Mouse (Mus musculus) limb, embryonic 15.5 days (tissue): ENCODE data around the gene Pigh. TPM values are rescaled to one million over a fixed set of nuclear protein-coding genes. Genes with fewer than 3 reads are reported as not detected.

ENCODE experiments used
- ATAC-seq: fragments of 200-750 bp; cut with Nextera tagmentation; 2 replicates; pipeline ENCODE4 v1.8.0; 2017; ENCODE audit warnings: low read depth, moderate TSS enrichment; ENCODE audit not compliant: insufficient number of reproducible peaks, low FRiP score, low TSS enrichment
- H3K27ac ChIP-seq: fragments of 300-500 bp; sonication (generic); 2 replicates; pipeline ENCODE4 v1.5.1; 2015; ENCODE audit warnings: moderate library complexity, mild to moderate bottlenecking, inconsistent platforms
- H3K27me3 ChIP-seq: fragments of 300-500 bp; sonication (generic); 2 replicates; pipeline ENCODE4 v1.6.1; 2015; ENCODE audit warnings: inconsistent platforms
- H3K36me3 ChIP-seq: fragments of 300-500 bp; sonication (generic); 2 replicates; pipeline ENCODE4 v1.6.1; 2015; ENCODE audit warnings: inconsistent platforms
- H3K4me1 ChIP-seq: fragments of 300-500 bp; sonication (generic); 2 replicates; pipeline ENCODE4 v1.6.1; 2015; ENCODE audit warnings: inconsistent platforms
- H3K4me2 ChIP-seq: fragments of 300-500 bp; sonication (generic); 2 replicates; pipeline ENCODE4 v1.6.1; 2015; ENCODE audit warnings: mild to moderate bottlenecking, inconsistent platforms
- H3K4me3 ChIP-seq: fragments of 300-500 bp; sonication (generic); 2 replicates; pipeline ENCODE4 v1.5.1; 2015; ENCODE audit warnings: mild to moderate bottlenecking, inconsistent platforms
- H3K9ac ChIP-seq: fragments of 300-500 bp; sonication (generic); 2 replicates; pipeline ENCODE4 v1.6.1; 2015; ENCODE audit warnings: inconsistent platforms
- H3K9me3 ChIP-seq: fragments of 300-500 bp; sonication (generic); 2 replicates; pipeline ENCODE4 v1.6.1; 2016; ENCODE audit warnings: inconsistent platforms
- WGBS: fragments of 180-500 bp; shearing (Covaris S2); methylation state at CpG from one replicate; pipeline ENCODE4 v1.1.7; 2015; 5-methylcytosine and 5-hydroxymethylcytosine counted together
- polyA plus RNA-seq: library from polyadenylated mRNA; unstranded; fragments of >200 nt; fragmentation: Nextera tagmentation; extraction: Ambion mirVana; gene quantifications from 2 replicates; pipeline ENCODE4 v1.2.1, GENCODE M21; 2015

Gene Pigh
- polyA plus RNA-seq, 1 experiment from 2014 or later = 36.1 TPM

- Histone ChIP-seq H3K27me3 (no peaks in the 10 kb centered on the region), H3K9me3 (no peaks in the 10 kb centered on the region), H3K4me1 (no peaks in the 10 kb centered on the region), H3K9ac (no peak overlapping the region), H3K4me2 (no peak overlapping the region), H3K36me3 (peaks cover 25% of the 10 kb centered on the region; the same call in 1 of the 2 replicates), H3K4me3 (no peak overlapping the region), H3K27ac (no peak overlapping the region)
- WGBS = 87% methylated on average over 13 of the region's 13 CpGs
- no peak for ATAC-seq
These were observed 25.0 kb downstream of the Pigh start for GRCm38 (mm10) chr12:79064451-79064850.

- Histone ChIP-seq H3K4me1 (no peaks in the 10 kb centered on the region), H3K4me3 (no peak overlapping the region), H3K36me3 (peaks cover 20% of the 10 kb centered on the region; the same call in 1 of the 2 replicates), H3K27me3 (no peaks in the 10 kb centered on the region), H3K9ac (no peak overlapping the region), H3K9me3 (no peaks in the 10 kb centered on the region), H3K27ac (no peak overlapping the region), H3K4me2 (no peak overlapping the region)
- 77% methylated on average over 7 of the region's 7 CpGs for WGBS
- ATAC-seq = no peak; the same call in 1 of the 2 replicates
These were observed 28.4 kb downstream of the Pigh start for GRCm38 (mm10) chr12:79060766-79061652.

DNA sequence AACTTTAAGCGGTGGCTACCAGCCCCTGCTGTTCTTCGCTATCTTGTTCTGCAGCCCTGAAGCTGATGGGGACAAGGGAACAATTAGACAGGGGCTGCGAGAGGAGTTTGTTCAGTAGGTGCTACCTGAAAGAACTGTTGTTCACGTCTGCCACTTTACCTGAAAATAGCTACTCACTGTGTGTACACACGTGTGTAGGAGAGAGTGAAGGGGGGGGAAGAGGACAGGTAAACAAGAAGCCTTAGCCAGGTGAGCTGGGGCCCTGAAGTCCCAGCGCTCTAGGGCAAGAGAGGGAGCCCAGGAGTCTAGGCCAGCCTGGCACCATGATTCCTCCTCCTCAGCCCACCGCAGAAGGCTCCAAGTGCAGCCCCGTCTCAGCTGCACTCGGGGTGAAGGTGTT, 29.3 kb downstream of the Pigh start:
- H3K36me3 ChIP-seq = peaks cover 16% of the 10 kb centered on the region; the same call in 1 of the 2 replicates
- H3K4me3 ChIP-seq = no peak overlapping the region
- WGBS = 92% methylated on average over 9 of the region's 9 CpGs
- no peak overlapping the region for H3K27ac ChIP-seq
- no peaks in the 10 kb centered on the region for H3K9me3 ChIP-seq
- no peaks in the 10 kb centered on the region for H3K27me3 ChIP-seq
- no peak for ATAC-seq
- H3K4me1 ChIP-seq = no peaks in the 10 kb centered on the region
- no peak overlapping the region for H3K9ac ChIP-seq
- no peak overlapping the region for H3K4me2 ChIP-seq

GRCm38 (mm10) chr12:79059573-79059972, 29.9 kb downstream of the Pigh start:
- Histone ChIP-seq H3K4me1 (no peaks in the 10 kb centered on the region), H3K9ac (no peak overlapping the region), H3K4me3 (no peak overlapping the region), H3K36me3 (peaks cover 18% of the 10 kb centered on the region; the same call in 1 of the 2 replicates), H3K4me2 (no peak overlapping the region), H3K27ac (no peak overlapping the region), H3K27me3 (no peaks in the 10 kb centered on the region), H3K9me3 (no peaks in the 10 kb centered on the region)
- ATAC-seq = no peak
- 68% methylated on average over 6 of the region's 6 CpGs for WGBS

- H3K4me3 ChIP-seq = no peak overlapping the region
- no peaks in the 10 kb centered on the region for H3K27me3 ChIP-seq
- peaks cover 9% of the 10 kb centered on the region; the same call in 1 of the 2 replicates for H3K36me3 ChIP-seq
- H3K27ac ChIP-seq = no peak overlapping the region
- no peak overlapping the region for H3K4me2 ChIP-seq
- 91% methylated on average over 7 of the region's 7 CpGs for WGBS
- H3K4me1 ChIP-seq = no peaks in the 10 kb centered on the region
- no peak for ATAC-seq
- no peak overlapping the region for H3K9ac ChIP-seq
- no peaks in the 10 kb centered on the region for H3K9me3 ChIP-seq
These were observed 34.2 kb downstream of the Pigh start for GRCm38 (mm10) chr12:79055276-79055675.

DNA sequence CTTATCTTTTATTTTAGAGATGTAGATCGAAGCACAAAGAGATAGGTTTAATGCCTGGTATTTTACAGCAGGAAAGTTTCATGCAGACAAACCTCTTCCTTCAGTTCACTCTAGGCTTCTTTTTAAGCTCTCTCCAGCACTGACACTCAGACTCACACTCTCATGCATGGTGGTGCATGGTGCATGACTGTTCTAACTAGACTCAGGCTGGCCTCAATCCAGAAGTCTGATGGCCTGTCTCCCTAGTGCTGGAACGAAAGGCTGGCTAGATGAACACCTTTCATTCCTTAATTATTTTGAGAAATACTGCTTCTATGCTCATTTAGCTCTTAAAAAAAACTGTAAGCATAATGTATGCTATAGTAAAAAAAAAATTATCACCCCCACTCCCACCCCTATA, 37.4 kb downstream of the Pigh start:
- Histone ChIP-seq H3K27ac (no peak overlapping the region), H3K27me3 (no peaks in the 10 kb centered on the region), H3K36me3 (peaks cover 15% of the 10 kb centered on the region; the same call in 1 of the 2 replicates), H3K9me3 (no peaks in the 10 kb centered on the region), H3K9ac (no peak overlapping the region), H3K4me1 (no peaks in the 10 kb centered on the region), H3K4me3 (no peak overlapping the region), H3K4me2 (no peak overlapping the region)
- ATAC-seq = no peak
- WGBS = 78% methylated on average over 2 of the region's 2 CpGs

DNA sequence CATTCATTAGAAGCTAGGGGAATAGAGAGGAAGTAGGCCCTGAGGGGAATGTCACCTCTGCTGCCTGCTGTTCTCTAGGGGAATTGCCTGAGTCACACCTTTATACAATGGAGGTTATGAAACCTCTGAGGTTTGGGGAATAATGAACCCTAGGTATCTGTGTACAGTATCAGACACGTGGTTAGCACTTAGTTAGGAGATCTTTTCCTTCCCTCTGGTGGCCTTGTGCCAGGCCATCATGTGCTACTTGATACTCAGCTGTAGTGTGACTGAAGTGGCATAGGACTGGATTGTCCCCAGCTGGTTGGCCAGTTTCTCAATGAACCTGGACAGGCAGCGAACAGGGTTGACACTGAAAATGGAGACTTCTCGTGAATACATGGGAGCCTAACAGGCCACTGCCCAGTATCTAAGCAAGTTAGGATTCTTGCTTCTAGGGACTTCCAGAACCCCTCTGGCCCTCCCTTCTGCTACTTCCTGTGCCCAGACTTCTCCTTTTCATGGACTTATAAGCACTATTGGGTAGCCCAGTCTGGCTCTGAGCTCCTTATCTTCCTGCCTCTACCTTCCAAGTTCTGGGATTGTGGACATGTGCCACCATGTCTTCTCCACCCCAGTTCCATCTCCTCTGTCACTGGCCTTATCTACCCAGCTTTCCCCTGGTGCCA, 38.8 kb downstream of the Pigh start:
- Histone ChIP-seq H3K9ac (no peak overlapping the region), H3K27me3 (no peaks in the 10 kb centered on the region), H3K36me3 (0 out of 2 replicates have a peak, but pooled peaks cover 11% of the 10 kb centered on the region), H3K4me2 (no peak overlapping the region), H3K9me3 (no peaks in the 10 kb centered on the region), H3K4me3 (no peak overlapping the region), H3K4me1 (peaks cover 3% of the 10 kb centered on the region; the same call in 1 of the 2 replicates), H3K27ac (no peak overlapping the region)
- 69% methylated on average over 3 of the region's 3 CpGs for WGBS
- no peak for ATAC-seq

GRCm38 (mm10) chr12:79049807-79050206, 39.6 kb downstream of the Pigh start:
- no peak for ATAC-seq
- Histone ChIP-seq H3K4me3 (no peak overlapping the region), H3K4me2 (no peak overlapping the region), H3K27ac (no peak overlapping the region), H3K4me1 (peaks cover 5% of the 10 kb centered on the region), H3K9ac (no peak overlapping the region), H3K9me3 (no peaks in the 10 kb centered on the region), H3K36me3 (0 out of 2 replicates have a peak, but pooled peaks cover 7% of the 10 kb centered on the region), H3K27me3 (no peaks in the 10 kb centered on the region)
- 65% methylated on average over 2 of the region's 2 CpGs for WGBS

DNA sequence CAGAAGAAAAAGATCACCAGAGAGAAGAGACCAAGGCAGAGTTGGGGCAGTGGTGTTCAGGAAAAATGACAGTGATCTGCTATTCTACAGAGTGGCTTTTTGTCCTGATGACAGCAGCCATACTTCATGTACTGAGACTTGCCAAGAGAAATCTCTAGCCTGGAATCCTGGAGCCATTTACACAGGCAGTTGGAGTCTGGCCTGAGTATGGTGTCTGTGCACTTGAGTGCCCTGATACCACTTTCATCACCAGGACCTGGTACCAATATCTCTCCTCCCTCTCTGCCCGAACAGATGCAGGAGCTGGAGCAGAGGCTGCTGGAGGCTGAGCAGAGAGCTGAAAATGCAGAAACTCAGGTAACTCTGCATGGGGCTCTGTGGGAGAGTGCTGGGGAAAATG, 40.6 kb downstream of the Pigh start:
- peaks cover 7% of the 10 kb centered on the region for H3K4me1 ChIP-seq
- H3K36me3 ChIP-seq = 0 out of 2 replicates have a peak, but pooled peaks cover 6% of the 10 kb centered on the region
- H3K9ac ChIP-seq = no peak overlapping the region
- H3K27ac ChIP-seq = no peak overlapping the region
- no peak overlapping the region for H3K4me3 ChIP-seq
- 61% methylated on average over 1 of the region's 1 CpGs for WGBS
- H3K4me2 ChIP-seq = no peak overlapping the region
- no peaks in the 10 kb centered on the region for H3K9me3 ChIP-seq
- no peaks in the 10 kb centered on the region for H3K27me3 ChIP-seq
- no peak for ATAC-seq

GRCm38 (mm10) chr12:79047203-79047602, 42.2 kb downstream of the Pigh start:
- no peak for ATAC-seq
- Histone ChIP-seq H3K36me3 (0 out of 2 replicates have a peak, but pooled peaks cover 6% of the 10 kb centered on the region), H3K9me3 (no peaks in the 10 kb centered on the region), H3K27ac (no peak overlapping the region), H3K4me1 (peaks cover 7% of the 10 kb centered on the region), H3K9ac (no peak overlapping the region), H3K4me3 (no peak overlapping the region), H3K27me3 (no peaks in the 10 kb centered on the region), H3K4me2 (no peak overlapping the region)
- 83% methylated on average over 7 of the region's 7 CpGs for WGBS

GRCm38 (mm10) chr12:79046171-79046570, 43.3 kb downstream of the Pigh start:
- H3K27ac ChIP-seq = no peak overlapping the region
- H3K4me1 ChIP-seq = peaks cover 7% of the 10 kb centered on the region
- H3K4me3 ChIP-seq = no peak overlapping the region
- ATAC-seq = no peak
- peaks cover 6% of the 10 kb centered on the region; the same call in 1 of the 2 replicates for H3K36me3 ChIP-seq
- H3K4me2 ChIP-seq = no peak overlapping the region
- H3K9ac ChIP-seq = no peak overlapping the region
- whole genome bisulfite sequencing = 50% methylated on average over 6 of the region's 6 CpGs
- H3K27me3 ChIP-seq = no peaks in the 10 kb centered on the region
- no peaks in the 10 kb centered on the region for H3K9me3 ChIP-seq

DNA sequence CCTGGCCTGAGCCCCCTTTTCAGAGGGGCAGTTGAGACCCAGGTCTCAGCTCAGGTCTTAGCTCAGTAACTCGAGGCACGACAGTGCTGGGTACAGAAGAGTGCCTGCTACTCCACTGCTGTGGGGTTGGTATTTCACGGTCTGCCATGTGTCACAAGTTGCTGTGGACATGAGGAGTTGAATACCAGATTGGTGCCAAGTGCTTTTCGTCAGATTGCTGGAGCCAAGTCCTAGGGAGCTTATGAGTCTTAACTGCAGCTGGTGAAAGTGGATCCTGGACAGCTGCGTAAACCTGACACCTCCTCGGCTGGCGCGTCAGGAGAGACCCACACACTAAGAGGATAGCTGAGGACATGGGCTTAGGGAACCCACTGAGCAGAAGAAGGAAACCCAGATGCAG, 44.8 kb downstream of the Pigh start:
- WGBS = 42% methylated on average over 8 of the region's 8 CpGs
- Histone ChIP-seq H3K27ac (no peak overlapping the region), H3K9ac (no peak overlapping the region), H3K9me3 (no peaks in the 10 kb centered on the region), H3K4me1 (peaks cover 7% of the 10 kb centered on the region), H3K36me3 (peaks cover 4% of the 10 kb centered on the region; the same call in 1 of the 2 replicates), H3K27me3 (no peaks in the 10 kb centered on the region), H3K4me3 (no peak overlapping the region), H3K4me2 (no peak overlapping the region)
- ATAC-seq = peak; percentile 82
